Mouse (Mus musculus) limb, embryonic 11.5 days (tissue): ENCODE results near the gene Tgfbr2. TPM values are rescaled to one million over a fixed set of nuclear protein-coding genes. Genes with fewer than 3 reads are reported as not detected.
"Not testable (repeated sequence)": the region's sequence is repeated elsewhere in the genome, so short reads cannot be mapped to it uniquely, and the experiment has no call there.

Experiments
- ATAC-seq: fragments of 200-750 bp; cut with Nextera tagmentation; 2 replicates; pipeline ENCODE4 v1.8.0; 2017; ENCODE audit warnings: low read depth; ENCODE audit not compliant: insufficient number of reproducible peaks, low FRiP score, low TSS enrichment
- DNase-seq: peaks from one replicate; pipeline ENCODE4 v3.0.0-alpha.2; 2015; ENCODE audit warnings: low spot score
- H3K27ac ChIP-seq: fragments of 300-500 bp; sonication (generic); replicated peaks from 2 replicates; pipeline ENCODE4 v1.5.1; 2014; ENCODE audit warnings: low read depth, mild to moderate bottlenecking, low read length
- H3K27me3 ChIP-seq: fragments of 300-500 bp; sonication (generic); 2 replicates; pipeline ENCODE4 v1.6.1; 2014; ENCODE audit warnings: mild to moderate bottlenecking, low read length, mixed read lengths; ENCODE audit not compliant: control insufficient read depth, insufficient read depth
- H3K36me3 ChIP-seq: fragments of 300-500 bp; sonication (generic); 2 replicates; pipeline ENCODE4 v1.6.1; 2014; ENCODE audit warnings: mild to moderate bottlenecking, low read length, moderate library complexity, mixed read lengths; ENCODE audit not compliant: control insufficient read depth, insufficient read depth
- H3K4me1 ChIP-seq: fragments of 300-500 bp; sonication (generic); 2 replicates; pipeline ENCODE4 v1.6.1; 2014; ENCODE audit warnings: low read length, mixed read lengths; ENCODE audit not compliant: control insufficient read depth, insufficient read depth
- H3K4me2 ChIP-seq: fragments of 300-500 bp; sonication (generic); 2 replicates; pipeline ENCODE4 v1.6.1; 2014; ENCODE audit warnings: low read depth, mild to moderate bottlenecking, moderate library complexity; ENCODE audit not compliant: severe bottlenecking
- H3K4me3 ChIP-seq: fragments of 300-500 bp; sonication (generic); 2 replicates; pipeline ENCODE4 v1.5.1; 2014; ENCODE audit warnings: low read depth, low read length
- H3K9ac ChIP-seq: fragments of 300-500 bp; sonication (generic); 2 replicates; pipeline ENCODE4 v1.6.1; 2014; ENCODE audit warnings: mild to moderate bottlenecking, low read length
- H3K9me3 ChIP-seq: fragments of 300-500 bp; sonication (generic); 2 replicates; pipeline ENCODE4 v1.6.1; 2016; ENCODE audit warnings: low read length; ENCODE audit not compliant: control insufficient read depth
- WGBS: fragments of 180-500 bp; shearing (Covaris S2); extraction: QIAGEN DNeasy Blood & Tissue Kit; methylation state at CpG from one replicate; pipeline ENCODE4 v1.1.7; 2014; 5-methylcytosine and 5-hydroxymethylcytosine counted together
- polyA plus RNA-seq: library from polyadenylated mRNA; unstranded; fragments of >200 nt; fragmentation: Nextera tagmentation; extraction: Ambion mirVana; gene quantifications from 2 replicates; pipeline ENCODE4 v1.2.1, GENCODE M21; 2014

Tgfbr2 gene
- polyA plus RNA-seq, 1 experiment from 2014 or later = 14.8 TPM

- no peak overlapping the region for H3K4me3 ChIP-seq
- no peak overlapping the region for H3K4me2 ChIP-seq
- peak; percentile 31 for DNase-seq
- H3K9me3 ChIP-seq = no peaks in the 10 kb centered on the region
- H3K4me1 ChIP-seq = no peaks in the 10 kb centered on the region
- H3K27me3 ChIP-seq = no peaks in the 10 kb centered on the region
- H3K36me3 ChIP-seq = no peaks in the 10 kb centered on the region
- ATAC-seq = no peak
- H3K9ac ChIP-seq = no peak overlapping the region
- no peak overlapping the region for H3K27ac ChIP-seq
- 13% methylated on average over 4 of the region's 4 CpGs for WGBS
Measured at GRCm38 (mm10) chr9:116060691-116061090, 114.5 kb downstream of the Tgfbr2 start.

- H3K36me3 ChIP-seq = no peaks in the 10 kb centered on the region
- no peak overlapping the region for H3K27ac ChIP-seq
- no peaks in the 10 kb centered on the region for H3K4me1 ChIP-seq
- H3K4me2 ChIP-seq = no peak overlapping the region
- H3K9ac ChIP-seq = no peak overlapping the region
- H3K4me3 ChIP-seq = no peak overlapping the region
- ATAC-seq = no peak
- 58% methylated on average over 4 of the region's 4 CpGs for WGBS
- H3K9me3 ChIP-seq = no peaks in the 10 kb centered on the region
- DNase-seq = no peak
- no peaks in the 10 kb centered on the region for H3K27me3 ChIP-seq
Measured at GRCm38 (mm10) chr9:116059156-116059555, 116.0 kb downstream of the Tgfbr2 start.

GRCm38 (mm10) chr9:116058475-116058874, 116.7 kb downstream of the Tgfbr2 start:
- Histone ChIP-seq H3K4me2 (no peak overlapping the region), H3K4me1 (no peaks in the 10 kb centered on the region), H3K36me3 (no peaks in the 10 kb centered on the region), H3K27ac (no peak overlapping the region), H3K27me3 (no peaks in the 10 kb centered on the region), H3K4me3 (no peak overlapping the region), H3K9ac (no peak overlapping the region), H3K9me3 (no peaks in the 10 kb centered on the region)
- DNase-seq = no peak
- WGBS = 90% methylated on average over 4 of the region's 4 CpGs
- ATAC-seq = no peak

GRCm38 (mm10) chr9:116053976-116054375, 121.2 kb downstream of the Tgfbr2 start:
- Histone ChIP-seq H3K4me3 (no peak overlapping the region), H3K27me3 (no peaks in the 10 kb centered on the region), H3K9ac (no peak overlapping the region), H3K4me1 (no peaks in the 10 kb centered on the region), H3K36me3 (no peaks in the 10 kb centered on the region), H3K27ac (no peak overlapping the region), H3K9me3 (no peaks in the 10 kb centered on the region), H3K4me2 (no peak overlapping the region)
- ATAC-seq (no peak), DNase-seq (no peak)
- 65% methylated on average over 8 of the region's 8 CpGs for WGBS

GRCm38 (mm10) chr9:116049985-116050384, 125.2 kb downstream of the Tgfbr2 start:
- H3K27me3 ChIP-seq = no peaks in the 10 kb centered on the region
- no peak overlapping the region for H3K4me2 ChIP-seq
- H3K9ac ChIP-seq = no peak overlapping the region
- WGBS = 82% methylated on average over 1 of the region's 1 CpGs
- no peak overlapping the region for H3K27ac ChIP-seq
- no peaks in the 10 kb centered on the region for H3K4me1 ChIP-seq
- ATAC-seq (no peak), DNase-seq (no peak)
- no peaks in the 10 kb centered on the region for H3K9me3 ChIP-seq
- no peaks in the 10 kb centered on the region for H3K36me3 ChIP-seq
- H3K4me3 ChIP-seq = no peak overlapping the region

- DNase-seq = peak; percentile 93
- Histone ChIP-seq H3K9me3 (no peaks in the 10 kb centered on the region), H3K27me3 (no peaks in the 10 kb centered on the region), H3K9ac (no peak overlapping the region), H3K4me2 (no peak overlapping the region), H3K4me1 (no peaks in the 10 kb centered on the region), H3K36me3 (no peaks in the 10 kb centered on the region), H3K27ac (no peak overlapping the region), H3K4me3 (no peak overlapping the region)
- ATAC-seq = no peak
- WGBS = 22% methylated on average over 3 of the region's 3 CpGs
Measured at GRCm38 (mm10) chr9:116041787-116042186, 133.4 kb downstream of the Tgfbr2 start.

GRCm38 (mm10) chr9:116041369-116041768, 133.8 kb downstream of the Tgfbr2 start:
- Histone ChIP-seq H3K9ac (no peak overlapping the region), H3K27ac (no peak overlapping the region), H3K4me1 (no peaks in the 10 kb centered on the region), H3K36me3 (no peaks in the 10 kb centered on the region), H3K4me2 (no peak overlapping the region), H3K27me3 (no peaks in the 10 kb centered on the region), H3K4me3 (no peak overlapping the region), H3K9me3 (no peaks in the 10 kb centered on the region)
- 72% methylated on average over 4 of the region's 4 CpGs for WGBS
- no peak for ATAC-seq
- no peak for DNase-seq

GRCm38 (mm10) chr9:116040852-116041251, 134.3 kb downstream of the Tgfbr2 start:
- H3K9me3 ChIP-seq, H3K9ac ChIP-seq, H3K4me3 ChIP-seq, DNase-seq, ATAC-seq, H3K27ac ChIP-seq, H3K27me3 ChIP-seq, H3K4me1 ChIP-seq, H3K36me3 ChIP-seq, H3K4me2 ChIP-seq: not testable (repeated sequence)
- WGBS = 93% methylated on average over 14 of the region's 14 CpGs

GRCm38 (mm10) chr9:116039981-116040380, 135.2 kb downstream of the Tgfbr2 start:
- 86% methylated on average over 4 of the region's 4 CpGs for WGBS
- H3K27ac ChIP-seq = no peak overlapping the region
- H3K9me3 ChIP-seq = no peaks in the 10 kb centered on the region
- no peaks in the 10 kb centered on the region for H3K4me1 ChIP-seq
- no peak overlapping the region for H3K4me3 ChIP-seq
- no peaks in the 10 kb centered on the region for H3K27me3 ChIP-seq
- ATAC-seq = no peak
- DNase-seq = no peak
- H3K36me3 ChIP-seq = no peaks in the 10 kb centered on the region
- H3K9ac ChIP-seq = no peak overlapping the region
- H3K4me2 ChIP-seq = no peak overlapping the region
